Mouse (Mus musculus) midbrain, embryonic 15.5 days (tissue): ENCODE data around the gene Lcorl. TPM values are rescaled to one million over a fixed set of nuclear protein-coding genes. Genes with fewer than 3 reads are reported as not detected.

Experiments used
- ATAC-seq: fragments of 200-750 bp; cut with Nextera tagmentation; replicated peaks from 2 replicates; pipeline ENCODE4 v1.8.0; 2017; ENCODE audit warnings: moderate TSS enrichment
- H3K27ac ChIP-seq: fragments of 300-500 bp; sonication (generic); 2 replicates; pipeline ENCODE4 v1.5.1; 2015; ENCODE audit warnings: mild to moderate bottlenecking, inconsistent platforms
- H3K27me3 ChIP-seq: fragments of 300-500 bp; sonication (generic); replicated peaks from 2 replicates; pipeline ENCODE4 v1.6.1; 2015; ENCODE audit warnings: inconsistent platforms
- H3K36me3 ChIP-seq: fragments of 300-500 bp; sonication (generic); replicated peaks from 2 replicates; pipeline ENCODE4 v1.6.1; 2015; ENCODE audit warnings: inconsistent platforms
- H3K4me1 ChIP-seq: fragments of 300-500 bp; sonication (generic); 2 replicates; pipeline ENCODE4 v1.6.1; 2015; ENCODE audit warnings: inconsistent platforms
- H3K4me2 ChIP-seq: fragments of 300-500 bp; sonication (generic); 2 replicates; pipeline ENCODE4 v1.6.1; 2015; ENCODE audit warnings: inconsistent platforms, mild to moderate bottlenecking, moderate library complexity
- H3K4me3 ChIP-seq: fragments of 300-500 bp; sonication (generic); 2 replicates; pipeline ENCODE4 v1.5.1; 2015; ENCODE audit warnings: mild to moderate bottlenecking, inconsistent platforms
- H3K9ac ChIP-seq: fragments of 300-500 bp; sonication (generic); 2 replicates; pipeline ENCODE4 v1.6.1; 2015; ENCODE audit warnings: mild to moderate bottlenecking, inconsistent platforms
- H3K9me3 ChIP-seq: fragments of 300-500 bp; sonication (generic); 2 replicates; pipeline ENCODE4 v1.6.1; 2016; ENCODE audit warnings: inconsistent platforms
- WGBS: fragments of 180-500 bp; shearing (Covaris S2); methylation state at CpG from one replicate; pipeline ENCODE4 v1.1.7; 2015; ENCODE audit warnings: mixed read lengths; 5-methylcytosine and 5-hydroxymethylcytosine counted together
- polyA plus RNA-seq: library from polyadenylated mRNA; unstranded; fragments of >200 nt; fragmentation: Nextera tagmentation; extraction: Ambion mirVana; gene quantifications from 2 replicates; pipeline ENCODE4 v1.2.1, GENCODE M21; 2015

Gene Lcorl
- polyA plus RNA-seq, 1 experiment from 2014 or later = 67.6 TPM

DNA sequence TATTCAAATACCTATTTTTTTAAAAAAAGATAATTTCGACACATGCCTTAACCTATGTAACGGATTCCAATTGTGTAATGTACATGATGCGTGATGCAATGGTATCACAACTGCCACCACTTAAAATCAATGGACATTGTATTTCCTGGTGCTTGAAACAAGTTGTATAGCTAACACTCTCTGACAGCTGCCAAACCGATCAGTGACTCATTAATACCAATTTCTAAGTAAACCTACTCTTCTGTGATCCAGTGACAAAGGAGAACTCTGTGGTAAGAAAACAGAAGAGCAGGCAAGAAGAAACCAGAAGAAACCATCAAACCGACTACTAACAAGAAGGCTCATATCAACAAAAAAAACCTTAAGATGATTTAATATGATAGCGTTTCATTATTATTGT is 12.7 kb downstream of the Lcorl start:
- no peaks in the 10 kb centered on the region for H3K4me1 ChIP-seq
- no peak for ATAC-seq
- H3K4me3 ChIP-seq = no peak overlapping the region
- H3K27me3 ChIP-seq = no peaks in the 10 kb centered on the region
- 97% methylated on average over 6 of the region's 6 CpGs for WGBS
- no peaks in the 10 kb centered on the region for H3K36me3 ChIP-seq
- H3K4me2 ChIP-seq = no peak overlapping the region
- no peak overlapping the region for H3K9ac ChIP-seq
- no peaks in the 10 kb centered on the region for H3K9me3 ChIP-seq
- no peak overlapping the region for H3K27ac ChIP-seq

DNA sequence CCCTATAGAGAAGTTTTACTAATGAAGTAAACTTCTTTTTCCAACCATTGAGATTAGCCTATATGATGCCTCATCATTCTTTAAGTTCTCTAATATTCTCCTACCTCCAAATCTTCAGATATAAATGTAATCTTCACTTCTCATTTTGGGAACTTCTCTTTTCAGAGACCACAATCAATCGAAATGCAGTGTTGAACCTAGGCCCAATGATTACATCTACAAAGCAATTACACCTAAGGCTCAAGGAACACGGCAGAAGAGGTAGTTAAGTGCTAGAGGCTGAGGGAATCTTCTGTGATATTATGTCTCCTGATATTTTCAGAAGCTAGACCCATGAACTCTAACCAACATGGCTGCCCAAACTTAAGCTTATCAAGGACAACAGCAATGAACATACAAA is 22.3 kb downstream of the Lcorl start:
- ATAC-seq = no peak
- Histone ChIP-seq H3K4me1 (no peaks in the 10 kb centered on the region), H3K4me2 (no peak overlapping the region), H3K9me3 (no peaks in the 10 kb centered on the region), H3K27ac (no peak overlapping the region), H3K36me3 (no peaks in the 10 kb centered on the region), H3K4me3 (no peak overlapping the region), H3K9ac (no peak overlapping the region), H3K27me3 (no peaks in the 10 kb centered on the region)
- 93% methylated on average over 2 of the region's 2 CpGs for WGBS

DNA sequence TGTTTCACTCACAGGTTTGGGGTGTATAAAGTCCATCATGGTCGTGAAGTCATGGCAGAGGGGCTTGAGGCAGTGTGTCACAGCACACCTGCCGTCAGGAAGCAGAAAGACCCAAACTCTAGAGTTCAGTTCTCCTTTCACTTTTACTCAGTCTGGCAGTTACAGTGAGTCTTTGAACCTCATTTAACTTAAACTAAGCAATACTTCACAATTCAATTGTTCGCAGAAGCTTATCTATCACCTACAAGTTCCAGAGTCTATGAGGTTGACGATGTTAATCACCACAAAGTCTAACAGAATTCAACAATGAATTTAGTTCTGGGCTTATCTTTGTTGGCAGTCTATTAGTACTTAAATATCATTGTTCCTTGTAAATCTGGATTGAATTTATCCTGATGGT is 45.9 kb downstream of the Lcorl start:
- ATAC-seq = no peak
- Histone ChIP-seq H3K27me3 (no peaks in the 10 kb centered on the region), H3K9ac (no peak overlapping the region), H3K36me3 (no peaks in the 10 kb centered on the region; the same call in 1 of the 2 replicates), H3K27ac (no peak overlapping the region), H3K9me3 (no peaks in the 10 kb centered on the region), H3K4me2 (no peak overlapping the region), H3K4me3 (no peak overlapping the region), H3K4me1 (no peaks in the 10 kb centered on the region)
- 99% methylated on average over 4 of the region's 4 CpGs for WGBS

DNA sequence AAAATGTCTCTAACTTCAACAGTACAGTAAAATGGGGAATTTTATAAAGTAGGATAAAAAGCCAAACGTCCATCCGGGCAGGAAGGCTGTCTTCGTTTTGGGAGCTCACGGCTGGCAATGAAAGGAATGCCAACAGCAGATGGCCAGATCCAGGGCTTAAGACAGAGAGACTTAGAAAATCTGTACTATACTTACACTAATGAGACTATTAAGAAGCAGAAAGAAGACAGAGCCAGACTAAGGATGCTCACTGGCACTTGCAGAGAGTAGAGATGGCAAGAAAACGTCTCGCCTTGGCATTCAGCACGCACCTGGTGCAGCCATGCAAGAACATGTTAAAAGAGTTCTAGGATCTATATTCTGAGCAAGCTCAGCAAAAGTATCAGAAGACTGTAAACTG is 65.6 kb downstream of the Lcorl start:
- H3K4me3 ChIP-seq = no peak overlapping the region
- H3K36me3 ChIP-seq = no peaks in the 10 kb centered on the region
- no peak overlapping the region for H3K9ac ChIP-seq
- H3K4me1 ChIP-seq = no peaks in the 10 kb centered on the region
- H3K27ac ChIP-seq = no peak overlapping the region
- H3K4me2 ChIP-seq = no peak overlapping the region
- 81% methylated on average over 7 of the region's 7 CpGs for WGBS
- ATAC-seq = no peak
- H3K27me3 ChIP-seq = no peaks in the 10 kb centered on the region
- no peaks in the 10 kb centered on the region for H3K9me3 ChIP-seq

DNA sequence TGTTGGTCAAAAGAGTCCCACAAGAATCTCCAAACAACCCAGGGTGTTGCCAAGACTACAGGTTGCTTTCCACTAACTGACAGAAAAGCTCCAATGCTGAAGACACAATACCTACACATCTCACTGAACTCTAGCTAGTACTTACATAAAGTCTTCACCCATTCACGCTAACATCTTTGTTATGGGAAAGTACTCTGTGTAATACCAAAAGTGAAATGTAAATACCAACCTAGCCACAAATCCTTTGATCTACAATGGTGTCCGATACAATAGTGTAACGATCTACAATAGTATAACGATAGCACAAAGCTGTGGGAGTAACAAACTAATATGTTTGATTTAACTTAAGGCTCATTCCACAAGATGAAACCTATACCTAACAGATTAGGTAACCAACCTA is 67.2 kb downstream of the Lcorl start:
- Histone ChIP-seq H3K36me3 (no peaks in the 10 kb centered on the region), H3K4me2 (no peak overlapping the region), H3K4me3 (no peak overlapping the region), H3K27me3 (no peaks in the 10 kb centered on the region), H3K9me3 (no peaks in the 10 kb centered on the region), H3K9ac (no peak overlapping the region), H3K4me1 (no peaks in the 10 kb centered on the region), H3K27ac (no peak overlapping the region)
- WGBS = 94% methylated on average over 4 of the region's 4 CpGs
- no peak for ATAC-seq

DNA sequence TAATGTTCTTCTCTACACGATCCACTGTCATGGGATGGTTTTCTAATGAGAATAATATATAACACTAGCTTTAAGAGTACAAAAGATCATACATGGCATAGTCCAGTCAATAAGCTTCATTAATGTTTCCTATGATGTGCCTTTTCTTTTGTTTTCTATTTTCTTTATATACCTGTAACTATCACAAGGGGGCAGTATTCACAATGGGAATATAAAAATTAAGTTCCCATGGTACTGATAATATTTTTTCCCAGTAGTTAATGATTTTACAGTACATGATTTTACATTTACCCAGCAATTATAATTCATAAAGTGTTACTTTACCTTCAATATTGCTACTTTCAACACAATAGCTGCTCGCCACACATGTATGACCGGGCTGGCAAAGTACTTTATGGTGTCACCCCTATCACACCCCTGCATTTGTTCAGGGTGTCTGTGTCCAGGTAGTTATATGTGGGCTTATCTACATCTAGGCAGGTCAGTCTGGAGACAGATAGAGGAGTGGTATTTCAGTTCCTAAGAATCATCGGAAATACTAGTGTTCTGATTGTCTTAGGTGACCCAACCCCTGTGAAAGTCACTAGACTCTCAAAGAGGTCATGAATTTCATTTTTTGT is 99.8 kb downstream of the Lcorl start:
- H3K36me3 ChIP-seq = no peaks in the 10 kb centered on the region
- H3K9me3 ChIP-seq = no peaks in the 10 kb centered on the region
- WGBS = 93% methylated on average over 4 of the region's 4 CpGs
- H3K9ac ChIP-seq = no peak overlapping the region
- H3K4me1 ChIP-seq = no peaks in the 10 kb centered on the region
- H3K27ac ChIP-seq = no peak overlapping the region
- H3K4me3 ChIP-seq = no peak overlapping the region
- H3K4me2 ChIP-seq = no peak overlapping the region
- H3K27me3 ChIP-seq = no peaks in the 10 kb centered on the region
- no peak for ATAC-seq

DNA sequence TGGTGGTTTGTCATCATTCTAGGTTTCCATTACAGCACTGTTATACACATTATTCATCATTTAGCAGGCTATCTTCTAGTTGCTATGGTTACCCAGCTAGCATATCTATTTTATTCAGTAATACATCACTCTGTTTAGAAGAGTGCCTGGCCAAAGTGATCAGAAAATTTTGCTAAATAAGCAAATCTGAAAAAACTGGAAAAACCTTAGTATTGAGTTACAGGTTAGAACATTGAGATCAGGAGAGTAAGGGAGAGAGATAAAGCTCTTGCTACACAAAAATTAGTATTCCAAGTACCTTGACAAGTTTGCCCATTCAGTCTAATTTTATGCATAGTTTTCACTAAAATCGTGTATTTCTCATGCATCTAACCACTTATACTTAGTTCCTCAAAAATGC is 119.5 kb downstream of the Lcorl start:
- no peaks in the 10 kb centered on the region for H3K4me1 ChIP-seq
- 88% methylated on average over 1 of the region's 1 CpGs for WGBS
- H3K36me3 ChIP-seq = no peaks in the 10 kb centered on the region
- no peak overlapping the region for H3K4me3 ChIP-seq
- H3K27ac ChIP-seq = no peak overlapping the region
- H3K4me2 ChIP-seq = no peak overlapping the region
- H3K9me3 ChIP-seq = no peaks in the 10 kb centered on the region
- H3K27me3 ChIP-seq = no peaks in the 10 kb centered on the region
- ATAC-seq = no peak; the same call in 1 of the 2 replicates
- no peak overlapping the region for H3K9ac ChIP-seq

DNA sequence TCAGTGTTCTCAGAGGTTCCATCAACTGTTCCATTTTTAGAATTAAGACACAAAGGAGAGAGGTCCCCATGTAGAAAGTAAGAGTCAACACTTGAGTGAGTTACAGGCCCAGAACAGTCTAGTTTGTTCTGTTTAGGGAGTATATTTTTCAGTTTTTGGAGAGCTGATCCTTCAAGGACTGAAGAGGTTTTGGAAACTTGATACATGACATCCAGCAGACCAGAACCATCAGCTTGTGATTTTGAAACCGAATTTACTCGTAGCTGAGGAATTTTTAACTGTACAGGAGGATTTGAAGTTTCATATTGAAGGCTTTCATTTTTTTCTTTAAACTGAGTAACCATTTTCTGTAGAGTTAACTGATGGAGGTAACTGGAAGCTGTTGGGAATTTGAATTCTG is 123.7 kb downstream of the Lcorl start:
- no peaks in the 10 kb centered on the region for H3K27me3 ChIP-seq
- no peak overlapping the region for H3K4me3 ChIP-seq
- H3K4me1 ChIP-seq = no peaks in the 10 kb centered on the region
- H3K27ac ChIP-seq = no peak overlapping the region
- no peaks in the 10 kb centered on the region for H3K9me3 ChIP-seq
- 94% methylated on average over 2 of the region's 2 CpGs for WGBS
- no peaks in the 10 kb centered on the region for H3K36me3 ChIP-seq
- H3K9ac ChIP-seq = no peak overlapping the region
- ATAC-seq = no peak
- no peak overlapping the region for H3K4me2 ChIP-seq

DNA sequence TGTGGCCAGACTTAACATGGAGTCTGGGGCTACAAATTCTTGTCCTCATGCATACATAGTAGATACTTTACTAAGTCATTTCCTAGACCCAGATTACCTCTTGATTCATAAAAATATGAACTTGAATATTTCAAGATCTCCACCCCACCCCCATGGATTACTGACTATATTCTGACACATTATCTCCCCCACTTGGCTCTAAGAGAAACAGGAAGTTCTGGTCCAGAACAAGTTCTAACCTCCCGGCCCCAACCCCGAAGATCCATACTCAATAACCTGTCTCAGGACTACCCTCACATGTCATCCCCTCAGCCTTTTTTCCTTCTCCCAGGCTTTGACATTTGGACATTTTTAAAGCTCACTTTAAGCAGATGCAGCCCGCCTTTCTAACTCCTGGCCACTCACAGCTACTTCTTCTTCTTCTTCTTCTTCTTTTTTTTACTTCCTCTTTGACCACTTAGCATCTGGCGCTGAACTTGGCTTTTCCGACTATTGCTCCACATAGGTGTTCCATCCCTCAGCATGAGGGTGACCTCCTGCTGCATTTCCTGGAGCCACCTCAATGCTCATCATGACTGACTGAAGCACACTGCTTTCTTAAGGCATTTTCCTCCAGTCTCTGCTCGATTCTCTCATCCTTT is 138.4 kb downstream of the Lcorl start:
- no peak for ATAC-seq
- 95% methylated on average over 6 of the region's 6 CpGs for WGBS
- Histone ChIP-seq H3K9ac (no peak overlapping the region), H3K27ac (no peak overlapping the region), H3K9me3 (no peaks in the 10 kb centered on the region), H3K4me1 (no peaks in the 10 kb centered on the region), H3K36me3 (no peaks in the 10 kb centered on the region), H3K27me3 (no peaks in the 10 kb centered on the region), H3K4me2 (no peak overlapping the region), H3K4me3 (no peak overlapping the region)

DNA sequence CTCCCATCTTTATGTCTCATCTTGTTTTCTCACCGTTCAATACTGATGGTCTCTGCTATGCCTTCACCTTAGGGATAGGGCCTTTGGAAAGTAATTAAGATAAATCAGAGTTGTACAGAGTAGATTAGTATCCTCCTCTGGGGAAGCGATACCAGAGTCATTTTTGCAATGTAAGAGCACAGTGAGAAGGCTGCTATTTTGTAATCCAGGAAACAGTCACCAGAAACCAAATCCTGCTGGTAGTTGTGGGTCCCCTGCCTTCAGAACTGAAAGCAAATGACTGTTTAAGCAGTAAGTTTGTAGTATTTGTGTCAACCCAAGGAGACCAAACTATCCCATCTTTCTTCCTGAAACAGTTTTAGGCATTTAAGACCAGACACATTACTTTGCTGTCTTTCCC is 147.8 kb downstream of the Lcorl start:
- Histone ChIP-seq H3K27ac (no peak overlapping the region), H3K4me2 (no peak overlapping the region), H3K36me3 (no peaks in the 10 kb centered on the region), H3K4me1 (no peaks in the 10 kb centered on the region), H3K27me3 (no peaks in the 10 kb centered on the region), H3K9me3 (no peaks in the 10 kb centered on the region), H3K9ac (no peak overlapping the region), H3K4me3 (no peak overlapping the region)
- 95% methylated on average over 2 of the region's 2 CpGs for WGBS
- ATAC-seq = no peak

DNA sequence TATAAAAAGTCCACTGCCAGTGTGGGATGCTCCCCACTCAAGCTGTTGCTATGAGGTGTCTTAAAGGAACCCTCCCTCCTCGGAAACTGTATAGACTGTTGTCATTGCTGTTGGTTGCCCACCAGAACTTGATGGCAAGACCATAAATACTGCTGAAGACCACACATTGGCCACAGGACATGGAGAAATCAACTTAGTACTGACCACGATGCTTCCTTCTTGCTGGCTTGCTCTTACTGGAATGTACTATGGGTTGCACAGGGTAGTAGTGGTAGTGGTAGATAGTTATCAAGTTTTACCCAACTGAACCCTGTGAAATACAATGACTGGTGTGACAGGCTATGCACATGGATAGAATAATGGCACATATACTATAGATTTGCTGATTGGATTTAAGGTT is 150.6 kb downstream of the Lcorl start:
- Histone ChIP-seq H3K36me3 (no peaks in the 10 kb centered on the region), H3K27ac (no peak overlapping the region)
- ATAC-seq = no peak

DNA sequence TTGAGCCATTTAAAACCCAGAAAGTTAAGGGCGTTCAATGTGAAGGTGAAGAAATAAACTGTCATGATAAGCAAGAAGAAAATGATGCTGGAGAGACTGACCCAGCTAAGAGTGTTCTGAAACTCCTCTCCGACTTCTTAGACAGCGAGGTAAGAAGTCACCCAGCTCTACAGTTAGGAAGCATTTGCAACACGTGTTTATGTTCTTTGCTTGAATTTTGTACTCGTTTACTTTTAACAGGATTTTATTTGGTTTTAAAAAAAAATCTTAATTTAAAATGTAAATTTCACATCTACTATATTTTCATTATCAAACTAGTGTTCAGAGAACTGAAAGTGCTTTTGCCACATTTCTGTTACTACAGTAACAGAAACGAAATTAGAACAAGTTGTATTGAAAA is 165.7 kb downstream of the Lcorl start:
- WGBS = 92% methylated on average over 6 of the region's 6 CpGs
- no peaks in the 10 kb centered on the region for H3K36me3 ChIP-seq
- H3K9ac ChIP-seq = no peak overlapping the region
- no peak overlapping the region for H3K4me3 ChIP-seq
- no peaks in the 10 kb centered on the region for H3K4me1 ChIP-seq
- H3K27ac ChIP-seq = no peak overlapping the region
- H3K27me3 ChIP-seq = no peaks in the 10 kb centered on the region
- H3K9me3 ChIP-seq = no peaks in the 10 kb centered on the region
- no peak for ATAC-seq
- H3K4me2 ChIP-seq = no peak overlapping the region

More for the DNA sequence above, 150.6 kb downstream of the Lcorl start:
- Histone ChIP-seq H3K4me2 (no peak overlapping the region), H3K4me1 (no peaks in the 10 kb centered on the region), H3K9me3 (no peaks in the 10 kb centered on the region), H3K27me3 (no peaks in the 10 kb centered on the region), H3K4me3 (no peak overlapping the region), H3K9ac (no peak overlapping the region)
- 98% methylated on average over 2 of the region's 2 CpGs for WGBS

DNA sequence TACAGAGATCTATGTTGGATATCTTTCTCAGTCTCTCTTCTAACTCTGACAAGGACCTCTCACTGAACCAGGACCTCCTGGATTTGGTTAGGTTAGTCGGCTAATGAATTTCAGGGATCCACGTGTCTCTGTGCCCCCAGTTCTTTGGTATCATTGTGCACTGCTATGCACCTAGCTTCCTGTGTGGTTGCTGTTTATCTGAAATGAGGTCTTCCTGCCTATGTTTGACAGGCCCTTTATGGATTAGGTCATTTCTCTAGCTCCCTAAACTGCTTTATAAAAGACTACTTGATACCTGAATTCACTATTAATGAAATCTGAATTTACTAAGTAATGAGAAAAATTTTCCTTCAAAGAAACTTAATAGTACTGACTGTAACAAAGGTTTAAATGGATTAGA is 166.6 kb downstream of the Lcorl start:
- ATAC-seq = no peak
- 82% methylated on average over 2 of the region's 2 CpGs for WGBS
- no peaks in the 10 kb centered on the region for H3K9me3 ChIP-seq
- no peaks in the 10 kb centered on the region for H3K27me3 ChIP-seq
- no peak overlapping the region for H3K4me2 ChIP-seq
- H3K27ac ChIP-seq = no peak overlapping the region
- H3K9ac ChIP-seq = no peak overlapping the region
- H3K4me1 ChIP-seq = no peaks in the 10 kb centered on the region
- H3K4me3 ChIP-seq = no peak overlapping the region
- H3K36me3 ChIP-seq = no peaks in the 10 kb centered on the region
